Mouse (Mus musculus): ENCODE measurements at regions not wholly inside any gene's neighbourhood (a gene's known extent, or its start where the extent isn't known, plus 50 kb on each side); places are given as distances from the start of the nearest gene placed in this dataset.

GRCm38 (mm10) chr14:61769881-61770280 lies 162.6 kb downstream of the Kcnrg start:
- no peaks in the 10 kb centered on the region for H3K36me3 ChIP-seq (ENCODE audit: control insufficient read depth, insufficient read depth, low read length)
- no peaks in the 10 kb centered on the region for H3K27me3 ChIP-seq (ENCODE audit: control insufficient read depth, insufficient read depth, low read length)
- H3K4me3 ChIP-seq (replicated peaks; ENCODE audit: low read length) = no peak overlapping the region
- DNase-seq (ENCODE audit: low spot score) = no peak
- H3K4me1 ChIP-seq (ENCODE audit: control insufficient read depth, insufficient read depth, low read length) = no peaks in the 10 kb centered on the region
- no peaks in the 10 kb centered on the region for H3K9me3 ChIP-seq (ENCODE audit: control insufficient read depth, low read length)
- H3K4me2 ChIP-seq (replicated peaks; ENCODE audit: low read depth, low read length, severe bottlenecking) = no peak overlapping the region
- no peak for ATAC-seq (ENCODE audit: low FRiP score, low read depth)
- 59% methylated on average over 5 of the region's 5 CpGs for WGBS
- H3K27ac ChIP-seq (replicated peaks; ENCODE audit: low read depth, low read length) = no peak overlapping the region
- TF ChIP-seq POLR2A (IDR thresholded peaks at IDR 0.05; ENCODE audit: borderline replicate concordance, extremely low read depth, insufficient read depth, insufficient read length) = no peak
- H3K9ac ChIP-seq (ENCODE audit: low read depth, low read length, severe bottlenecking) = no peak overlapping the region

DNA sequence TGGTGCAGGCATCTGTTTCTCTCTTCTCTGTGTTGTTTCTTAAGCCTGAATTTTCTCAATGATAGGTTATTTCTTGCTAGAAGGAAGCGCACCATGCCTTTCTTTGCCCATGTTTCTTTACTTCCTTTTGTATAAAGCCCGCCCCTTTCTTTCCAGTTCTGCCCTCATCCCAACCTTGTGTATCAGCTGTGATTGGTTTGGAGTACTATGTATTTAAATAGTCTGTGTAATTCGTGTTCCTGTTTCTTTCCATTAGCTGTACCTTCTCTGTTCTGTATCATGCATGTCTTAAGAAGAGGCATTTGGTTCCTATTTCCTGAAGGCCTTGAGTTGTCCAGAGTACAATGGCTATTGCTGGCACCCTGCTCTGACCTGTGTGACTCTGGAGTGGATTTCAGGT lies 166.9 kb downstream of the Kcnrg start:
- Histone ChIP-seq H3K36me3 (ENCODE audit: control insufficient read depth, insufficient read depth, low read length) (no peaks in the 10 kb centered on the region), H3K9me3 (ENCODE audit: control insufficient read depth, low read length) (no peaks in the 10 kb centered on the region), H3K9ac (ENCODE audit: low read depth, low read length, severe bottlenecking) (no peak overlapping the region), H3K4me2 (replicated peaks; ENCODE audit: low read depth, low read length, severe bottlenecking) (no peak overlapping the region), H3K27me3 (ENCODE audit: control insufficient read depth, insufficient read depth, low read length) (no peaks in the 10 kb centered on the region), H3K4me3 (replicated peaks; ENCODE audit: low read length) (no peak overlapping the region), H3K27ac (replicated peaks; ENCODE audit: low read depth, low read length) (no peak overlapping the region), H3K4me1 (ENCODE audit: control insufficient read depth, insufficient read depth, low read length) (no peaks in the 10 kb centered on the region)
- 83% methylated on average over 3 of the region's 3 CpGs for WGBS
- ATAC-seq (ENCODE audit: low FRiP score, low read depth) = no peak
- no peak for TF ChIP-seq POLR2A (IDR thresholded peaks at IDR 0.05; ENCODE audit: borderline replicate concordance, extremely low read depth, insufficient read depth, insufficient read length)
- no peak for DNase-seq (ENCODE audit: low spot score)

- no peaks in the 10 kb centered on the region for H3K9me3 ChIP-seq (ENCODE audit: control insufficient read depth, low read length)
- no peak for TF ChIP-seq POLR2A (IDR thresholded peaks at IDR 0.05; ENCODE audit: borderline replicate concordance, extremely low read depth, insufficient read depth, insufficient read length)
- ATAC-seq (ENCODE audit: low FRiP score, low read depth) (no peak), DNase-seq (ENCODE audit: low spot score) (no peak)
- H3K27ac ChIP-seq (replicated peaks; ENCODE audit: low read depth, low read length) = no peak overlapping the region
- no peaks in the 10 kb centered on the region for H3K27me3 ChIP-seq (ENCODE audit: control insufficient read depth, insufficient read depth, low read length)
- H3K36me3 ChIP-seq (ENCODE audit: control insufficient read depth, insufficient read depth, low read length) = no peaks in the 10 kb centered on the region
- H3K4me1 ChIP-seq (ENCODE audit: control insufficient read depth, insufficient read depth, low read length) = no peaks in the 10 kb centered on the region
- H3K4me3 ChIP-seq (replicated peaks; ENCODE audit: low read length) = no peak overlapping the region
- no peak overlapping the region for H3K4me2 ChIP-seq (replicated peaks; ENCODE audit: low read depth, low read length, severe bottlenecking)
- no peak overlapping the region for H3K9ac ChIP-seq (ENCODE audit: low read depth, low read length, severe bottlenecking)
- 85% methylated on average over 5 of the region's 5 CpGs for WGBS
Observed at GRCm38 (mm10) chr14:61778618-61779017, 171.4 kb downstream of the Kcnrg start.

DNA sequence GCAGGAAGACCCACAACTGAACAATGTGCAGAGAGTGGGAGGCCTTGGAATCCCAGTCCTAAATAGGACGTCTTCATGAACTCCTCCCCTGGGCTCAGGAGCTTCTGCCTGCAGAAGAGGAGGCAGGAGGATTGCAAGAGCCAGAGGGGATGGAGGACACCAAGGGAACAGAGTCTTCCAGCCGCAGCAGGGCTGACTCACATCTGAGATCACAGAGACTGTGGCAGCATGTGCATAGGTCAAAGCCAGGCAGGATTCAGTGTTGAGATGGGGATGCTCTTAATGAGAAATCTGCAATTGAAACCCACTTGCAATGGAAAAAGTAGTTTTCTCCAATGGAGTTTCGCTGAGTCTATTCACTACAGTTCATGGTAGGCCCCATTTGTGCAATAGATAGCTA lies 175.9 kb downstream of the Kcnrg start:
- TF ChIP-seq POLR2A (IDR thresholded peaks at IDR 0.05; ENCODE audit: borderline replicate concordance, extremely low read depth, insufficient read depth, insufficient read length) = no peak
- H3K27me3 ChIP-seq (ENCODE audit: control insufficient read depth, insufficient read depth, low read length) = no peaks in the 10 kb centered on the region
- no peaks in the 10 kb centered on the region for H3K9me3 ChIP-seq (ENCODE audit: control insufficient read depth, low read length)
- no peak overlapping the region for H3K27ac ChIP-seq (replicated peaks; ENCODE audit: low read depth, low read length)
- no peak overlapping the region for H3K4me2 ChIP-seq (replicated peaks; ENCODE audit: low read depth, low read length, severe bottlenecking)
- 85% methylated on average over 3 of the region's 3 CpGs for WGBS
- H3K9ac ChIP-seq (ENCODE audit: low read depth, low read length, severe bottlenecking) = no peak overlapping the region
- H3K4me3 ChIP-seq (replicated peaks; ENCODE audit: low read length) = no peak overlapping the region
- DNase-seq (ENCODE audit: low spot score) = no peak
- no peaks in the 10 kb centered on the region for H3K36me3 ChIP-seq (ENCODE audit: control insufficient read depth, insufficient read depth, low read length)
- no peak for ATAC-seq (ENCODE audit: low FRiP score, low read depth)
- H3K4me1 ChIP-seq (ENCODE audit: control insufficient read depth, insufficient read depth, low read length) = no peaks in the 10 kb centered on the region

GRCm38 (mm10) chr14:61784609-61785008 lies 177.4 kb downstream of the Kcnrg start:
- Histone ChIP-seq H3K4me3 (replicated peaks; ENCODE audit: low read length) (no peak overlapping the region), H3K4me1 (ENCODE audit: control insufficient read depth, insufficient read depth, low read length) (no peaks in the 10 kb centered on the region), H3K27ac (replicated peaks; ENCODE audit: low read depth, low read length) (no peak overlapping the region), H3K9me3 (ENCODE audit: control insufficient read depth, low read length) (no peaks in the 10 kb centered on the region), H3K4me2 (replicated peaks; ENCODE audit: low read depth, low read length, severe bottlenecking) (no peak overlapping the region), H3K27me3 (ENCODE audit: control insufficient read depth, insufficient read depth, low read length) (no peaks in the 10 kb centered on the region), H3K36me3 (ENCODE audit: control insufficient read depth, insufficient read depth, low read length) (no peaks in the 10 kb centered on the region), H3K9ac (ENCODE audit: low read depth, low read length, severe bottlenecking) (no peak overlapping the region)
- DNase-seq (ENCODE audit: low spot score) (no peak), ATAC-seq (ENCODE audit: low FRiP score, low read depth) (no peak)
- TF ChIP-seq POLR2A (IDR thresholded peaks at IDR 0.05; ENCODE audit: borderline replicate concordance, extremely low read depth, insufficient read depth, insufficient read length) = no peak
- 91% methylated on average over 4 of the region's 4 CpGs for WGBS

GRCm38 (mm10) chr14:61786031-61786430 lies 178.8 kb downstream of the Kcnrg start:
- Histone ChIP-seq H3K9me3 (ENCODE audit: control insufficient read depth, low read length) (no peaks in the 10 kb centered on the region), H3K36me3 (ENCODE audit: control insufficient read depth, insufficient read depth, low read length) (no peaks in the 10 kb centered on the region), H3K4me1 (ENCODE audit: control insufficient read depth, insufficient read depth, low read length) (no peaks in the 10 kb centered on the region), H3K27ac (replicated peaks; ENCODE audit: low read depth, low read length) (no peak overlapping the region), H3K4me2 (replicated peaks; ENCODE audit: low read depth, low read length, severe bottlenecking) (no peak overlapping the region), H3K4me3 (replicated peaks; ENCODE audit: low read length) (no peak overlapping the region), H3K27me3 (ENCODE audit: control insufficient read depth, insufficient read depth, low read length) (no peaks in the 10 kb centered on the region), H3K9ac (ENCODE audit: low read depth, low read length, severe bottlenecking) (no peak overlapping the region)
- ATAC-seq (ENCODE audit: low FRiP score, low read depth) (no peak), DNase-seq (ENCODE audit: low spot score) (no peak)
- TF ChIP-seq POLR2A (IDR thresholded peaks at IDR 0.05; ENCODE audit: borderline replicate concordance, extremely low read depth, insufficient read depth, insufficient read length) = no peak
